Mouse (Mus musculus): ENCODE data around the gene Olfr223. TPM values are rescaled to one million over a fixed set of nuclear protein-coding genes. Genes with fewer than 3 reads are reported as not detected.

Olfr223 gene
- polyA plus RNA-seq, 1 experiment from 2014 or later: not detected

Other genes with a start within 250 kb of the Olfr223 start
- gene Prss38, start 217.6 kb downstream of the Olfr223 start, polyA plus RNA-seq (2016; fragmentation: Nextera tagmentation; extraction: Ambion mirVana): not detected in 2 replicates
- 13.6 and 14.5 TPM in 2 replicates for gene Jmjd4, start 143.2 kb downstream of the Olfr223 start, polyA plus RNA-seq (2016; fragmentation: Nextera tagmentation; extraction: Ambion mirVana)
- gene Snap47, start 142.1 kb downstream of the Olfr223 start, polyA plus RNA-seq (2016; fragmentation: Nextera tagmentation; extraction: Ambion mirVana): 278 and 282 TPM in 2 replicates
- gene Zfp867, start 120.8 kb downstream of the Olfr223 start, polyA plus RNA-seq (2016; fragmentation: Nextera tagmentation; extraction: Ambion mirVana): 10.1 and 10.5 TPM in 2 replicates
- 23.4 and 23.8 TPM in 2 replicates for gene Zkscan17, start 66.5 kb downstream of the Olfr223 start, polyA plus RNA-seq (2016; fragmentation: Nextera tagmentation; extraction: Ambion mirVana)
- gene Nlrp3, start 51.7 kb downstream of the Olfr223 start, polyA plus RNA-seq (2016; fragmentation: Nextera tagmentation; extraction: Ambion mirVana): 0.13 and 0.22 TPM in 2 replicates
- not detected in 2 replicates for gene Olfr222, start 17.1 kb downstream of the Olfr223 start, polyA plus RNA-seq (2016; fragmentation: Nextera tagmentation; extraction: Ambion mirVana)
- 105 and 123 TPM in 2 replicates for gene Mprip, start 68.0 kb upstream of the Olfr223 start, polyA plus RNA-seq (2016; fragmentation: Nextera tagmentation; extraction: Ambion mirVana)
- gene Pld6, start 194.4 kb upstream of the Olfr223 start, polyA plus RNA-seq (2016; fragmentation: Nextera tagmentation; extraction: Ambion mirVana): 1.0 and 1.7 TPM in 2 replicates
- 33.3 and 34.4 TPM in 2 replicates for gene Flcn, start 216.7 kb upstream of the Olfr223 start, polyA plus RNA-seq (2016; fragmentation: Nextera tagmentation; extraction: Ambion mirVana)
- 52.3 and 53.8 TPM in 2 replicates for gene Nt5m, start 246.2 kb upstream of the Olfr223 start, polyA plus RNA-seq (2016; fragmentation: Nextera tagmentation; extraction: Ambion mirVana)
- gene Cops3, start 246.5 kb upstream of the Olfr223 start, polyA plus RNA-seq (2016; fragmentation: Nextera tagmentation; extraction: Ambion mirVana): 209 and 214 TPM in 2 replicates

All from neural tube, embryonic 12.5 days (tissue).